Mouse (Mus musculus): ENCODE data around the gene Olfr930. TPM values are rescaled to one million over a fixed set of nuclear protein-coding genes. Genes with fewer than 3 reads are reported as not detected.

Olfr930 gene
- not detected in 4 replicates for total RNA-seq (2023)

DNA sequence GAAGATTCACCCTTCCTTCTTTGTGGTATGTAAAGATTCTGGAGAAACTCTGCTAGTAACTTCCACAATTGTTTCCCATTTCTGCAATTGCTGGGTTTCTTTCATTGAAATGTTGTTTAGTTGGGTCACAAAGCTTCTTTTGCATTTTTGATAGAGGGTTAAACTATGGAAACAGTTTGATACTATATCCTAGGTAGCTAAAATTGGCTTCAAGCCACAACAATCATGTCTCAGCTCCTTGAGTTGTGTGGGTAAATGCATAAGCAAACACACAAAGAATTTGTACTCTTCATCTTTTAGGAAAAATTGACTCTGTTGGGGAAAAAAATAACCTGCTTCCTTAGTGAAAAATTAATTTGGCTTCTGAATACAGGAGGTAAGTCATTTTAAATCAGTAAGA, at the start of gene Olfr930:
Gene Olfr930 (plus strand): TSS at position 301 of the 400 bp plus-strand sequence.

DNA sequence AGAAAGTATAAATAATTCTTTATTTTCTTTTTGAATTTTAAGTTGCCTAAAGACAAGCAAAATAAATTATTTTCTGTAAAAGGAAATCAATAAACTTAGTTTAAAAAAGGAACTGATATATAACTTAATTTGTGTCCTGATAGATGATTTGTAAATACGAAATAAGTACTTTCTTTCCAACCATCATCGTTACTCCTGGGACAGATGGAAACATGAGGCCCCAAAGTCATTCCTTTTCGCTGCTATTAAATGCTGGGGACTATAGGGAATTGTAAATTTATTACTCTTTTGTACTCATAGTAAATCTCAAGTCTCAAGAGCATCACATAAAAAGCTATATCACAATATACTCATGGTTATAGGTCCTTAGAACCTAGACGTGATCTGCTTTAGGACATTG, 42.4 kb downstream of the Olfr930 start, which contains the start of gene Olfr933:
Gene Olfr933 (plus strand): TSS at position 301 of the 400 bp plus-strand sequence.

Other genes with a start within 250 kb of the Olfr930 start
- not detected in 4 replicates for gene Olfr919, start 226.1 kb upstream of the Olfr930 start, total RNA-seq (2023)
- gene Vwa5a, start 211.5 kb upstream of the Olfr930 start, total RNA-seq (2023) = 7.6 to 11.5 TPM (median 10.3 TPM) in 4 replicates
- gene Olfr920, start 177.5 kb upstream of the Olfr930 start, total RNA-seq (2023) = 0.09 to 0.13 TPM (median 0.09 TPM) in 3 of 4 replicates, not detected in the other
- not detected in 4 replicates for gene Olfr921, start 156.7 kb upstream of the Olfr930 start, total RNA-seq (2023)
- not detected in 4 replicates for gene Olfr922, start 115.2 kb upstream of the Olfr930 start, total RNA-seq (2023)
- not detected in 4 replicates for gene Olfr923, start 103.3 kb upstream of the Olfr930 start, total RNA-seq (2023)
- gene Olfr924, start 85.4 kb upstream of the Olfr930 start, total RNA-seq (2023) = not detected in 4 replicates
- gene Olfr26, start 74.7 kb upstream of the Olfr930 start, total RNA-seq (2023) = not detected in 4 replicates
- gene Olfr926, start 52.7 kb upstream of the Olfr930 start, total RNA-seq (2023) = not detected in 4 replicates
- not detected in 4 replicates for gene Olfr933, start 42.5 kb downstream of the Olfr930 start, total RNA-seq (2023)
- not detected in 4 replicates for gene Olfr934, start 58.5 kb downstream of the Olfr930 start, total RNA-seq (2023)
- gene Olfr935, start 69.9 kb downstream of the Olfr930 start, total RNA-seq (2023) = not detected in 4 replicates
- gene Olfr146, start 93.6 kb downstream of the Olfr930 start, total RNA-seq (2023) = not detected in 4 replicates
- gene Olfr937, start 135.1 kb downstream of the Olfr930 start, total RNA-seq (2023) = not detected in 4 replicates
- gene Olfr938, start 149.1 kb downstream of the Olfr930 start, total RNA-seq (2023) = not detected in 4 replicates
- not detected in 4 replicates for gene Olfr27, start 198.3 kb downstream of the Olfr930 start, total RNA-seq (2023)
- not detected in 4 replicates for gene Olfr943, start 236.5 kb downstream of the Olfr930 start, total RNA-seq (2023)

Data from B cell, adult 62 days (primary cell).